Mouse (Mus musculus) embryo, embryonic 9.5 days (tissue): ENCODE measurements around the gene Gm45717.
A peak's percentile ranks its signal among the peaks of the same experiment; 100 is the strongest.
"Not testable (repeated sequence)": the region's sequence is repeated elsewhere in the genome, so short reads cannot be mapped to it uniquely, and the experiment has no call there.

ENCODE experiments used
- DNase-seq: peaks from one replicate; pipeline ENCODE4 v3.0.0-alpha.2; 2017; ENCODE audit errors: extremely low spot score

The Gm45717 gene

DNA sequence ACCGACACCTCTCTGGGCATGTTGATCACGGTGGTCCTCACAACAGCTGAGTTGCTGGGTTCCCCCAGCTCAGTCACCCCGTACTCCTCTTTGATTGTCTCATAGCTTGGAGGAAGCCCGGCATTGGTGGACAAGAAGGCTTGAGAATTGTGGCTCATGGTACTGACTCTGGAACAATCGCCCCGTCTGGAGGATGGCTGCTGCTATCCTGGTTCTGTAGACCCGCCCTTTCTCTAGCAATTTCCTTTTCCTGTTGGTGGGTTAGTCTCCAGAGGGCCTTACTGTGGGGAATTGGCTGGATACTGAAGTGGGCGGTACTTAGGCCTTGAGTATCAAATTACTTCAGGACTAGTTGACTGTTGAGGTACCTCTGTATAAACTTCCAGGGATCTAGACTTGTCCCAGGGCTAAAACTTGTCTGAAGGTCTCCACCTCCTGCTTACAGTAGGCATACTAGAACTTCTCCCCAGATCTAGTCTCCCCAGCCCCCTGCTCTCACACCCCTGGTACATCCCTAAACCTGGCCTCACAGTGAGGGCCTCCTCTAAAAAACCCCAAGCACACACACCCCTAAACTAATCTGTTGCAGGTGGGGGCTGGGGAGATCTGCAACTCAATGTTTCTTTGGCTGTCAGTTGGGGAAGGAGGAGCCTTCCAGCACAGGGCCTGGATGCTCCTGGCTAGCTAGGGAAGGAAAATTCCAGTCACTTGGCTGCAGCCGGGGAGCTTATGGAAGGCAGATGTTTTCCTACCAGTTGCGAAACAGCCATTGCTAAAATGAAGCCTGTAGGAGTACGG is at the start of gene Gm45717, which contains the start of gene Ifitm2:
Gene Gm45717 (minus strand): TSS at position 180 of the 798 bp plus-strand sequence.
Gene Ifitm2 (minus strand): TSS at position 230 of the 798 bp plus-strand sequence.
- DNase-seq: peak; percentile 75

DNA sequence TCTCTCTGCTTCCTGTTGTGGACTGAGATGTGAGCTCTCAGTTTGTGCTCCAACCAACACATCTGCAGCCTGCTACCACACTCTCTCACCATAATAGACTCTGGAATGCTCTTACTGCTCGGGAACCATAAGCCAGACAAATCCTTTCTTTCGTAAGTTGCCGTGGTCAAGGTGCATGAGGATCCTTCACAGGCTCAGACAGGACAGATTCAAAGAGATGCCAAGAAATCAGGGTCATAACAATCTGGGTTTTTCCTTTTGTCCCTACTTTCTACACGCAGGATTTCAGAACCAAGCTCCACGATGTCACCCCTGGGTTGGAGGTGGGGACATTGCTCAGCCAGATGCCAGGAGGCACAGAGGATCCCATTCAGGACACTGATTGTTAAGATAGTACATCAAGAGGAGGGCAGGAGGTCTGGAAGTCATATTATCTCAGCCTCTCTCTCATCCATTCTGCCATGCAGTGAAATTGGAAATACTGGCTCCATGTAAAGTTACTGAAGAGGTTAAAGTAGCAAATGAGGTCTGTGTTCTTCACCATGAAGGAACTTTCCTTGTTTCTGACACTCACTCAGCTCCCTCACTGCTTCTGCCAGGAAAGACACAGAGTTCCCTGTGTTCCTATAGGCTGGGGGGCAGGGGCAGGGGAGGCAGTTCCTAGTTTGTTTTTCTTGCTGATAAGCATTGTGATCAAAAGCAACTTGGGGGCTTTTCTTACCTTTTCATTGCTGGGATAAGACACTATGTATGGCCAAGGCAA is 47.7 kb upstream of the Gm45717 start:
- DNase-seq: no peak

DNA sequence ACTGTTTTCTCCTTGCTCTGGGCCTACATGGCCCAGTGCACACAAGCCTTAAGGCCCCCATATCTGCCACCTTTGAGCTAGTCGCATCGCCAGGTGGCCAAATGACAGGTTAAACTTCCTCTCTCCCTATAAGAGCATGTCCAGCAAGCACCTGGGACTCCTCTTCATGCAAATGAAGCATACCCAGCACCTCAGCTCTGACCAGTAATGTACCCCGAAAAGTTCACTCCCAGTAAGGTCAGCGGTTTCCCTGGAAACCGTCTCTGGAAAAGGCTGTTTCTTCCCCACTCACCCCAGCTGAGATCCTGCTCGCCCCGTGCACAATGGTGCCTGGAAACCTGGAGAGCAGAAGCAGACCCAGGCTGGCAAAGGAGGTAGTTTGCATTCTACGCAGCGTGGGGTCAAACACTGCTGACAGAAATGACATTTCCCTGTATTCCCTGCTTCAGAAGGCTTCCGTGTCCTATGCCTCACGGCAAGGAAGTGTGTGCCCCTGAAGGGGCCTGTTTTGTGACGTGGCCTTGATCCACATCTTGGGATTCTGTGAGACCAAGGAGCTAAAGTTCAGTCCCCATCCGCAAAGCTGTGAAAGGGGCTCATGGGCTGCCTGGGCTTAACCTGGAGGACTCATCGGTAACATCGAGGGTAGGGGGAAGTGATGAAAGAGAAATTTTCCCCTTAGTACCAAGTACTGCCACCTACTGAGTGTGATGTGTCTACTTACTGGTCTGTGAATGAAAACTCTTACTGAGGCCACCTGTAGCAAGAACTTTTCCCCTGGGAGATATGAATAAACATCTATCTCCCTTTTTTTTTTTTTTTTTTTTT is 45.4 kb upstream of the Gm45717 start:
- DNase-seq: no peak

DNA sequence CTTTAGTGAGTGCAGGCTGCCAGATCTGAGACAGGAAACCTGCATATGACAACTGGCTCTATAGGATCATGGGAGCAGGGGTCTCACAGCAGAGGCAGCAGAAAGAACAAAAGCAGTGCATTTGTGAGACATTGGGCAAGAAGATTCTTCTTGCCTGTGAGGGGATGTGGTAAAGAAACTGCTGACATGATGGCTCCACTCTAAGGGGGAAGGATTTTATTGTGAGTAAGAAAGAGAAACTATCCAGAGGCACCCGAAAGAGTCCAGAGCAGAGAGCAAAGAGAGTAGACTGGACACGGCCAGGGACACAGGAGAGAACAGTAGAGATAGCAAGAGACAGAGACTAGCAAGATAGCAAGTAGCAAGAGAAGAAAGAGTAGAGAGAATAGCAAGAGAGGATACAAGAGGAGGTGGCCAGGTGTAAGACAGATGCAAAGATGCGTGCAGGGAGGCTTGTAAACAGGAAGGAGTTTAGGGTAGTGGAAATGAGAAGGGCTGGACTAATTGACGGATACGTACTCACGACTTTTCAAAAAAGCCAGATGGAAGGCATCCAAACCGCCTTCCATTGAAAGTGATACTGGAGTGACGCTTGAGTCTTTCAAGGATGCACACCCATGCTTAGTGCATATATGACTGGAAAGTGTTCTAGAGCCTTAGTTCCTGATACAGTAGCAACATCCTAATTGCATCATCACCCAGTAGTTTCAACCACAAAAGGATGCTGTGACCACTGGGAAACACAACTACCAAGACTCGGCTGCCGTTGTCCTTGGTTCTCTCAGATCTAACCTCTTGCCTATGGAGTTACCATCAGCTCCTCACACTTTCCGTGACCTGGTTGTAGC is 43.3 kb upstream of the Gm45717 start:
- no peak for DNase-seq

DNA sequence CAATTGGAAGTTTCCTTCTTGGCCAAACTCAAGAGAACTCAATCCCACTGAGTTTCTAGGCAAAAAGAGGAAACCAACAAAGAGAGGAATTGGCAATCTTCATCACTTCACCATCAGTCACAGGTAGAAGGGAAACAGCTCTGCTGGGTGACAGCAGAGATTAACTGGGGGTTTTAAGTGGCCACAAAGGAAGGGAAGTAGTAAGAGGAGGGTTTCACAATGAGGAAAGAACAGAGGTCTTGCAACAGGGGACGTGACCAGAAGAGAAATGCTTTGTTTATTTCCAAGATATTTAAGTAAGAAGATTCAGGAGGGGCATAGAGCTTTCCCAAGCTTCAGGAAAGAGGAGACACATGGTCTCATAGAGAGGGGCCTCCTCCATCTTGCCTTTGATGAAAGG is 42.1 kb upstream of the Gm45717 start:
- no peak for DNase-seq

DNA sequence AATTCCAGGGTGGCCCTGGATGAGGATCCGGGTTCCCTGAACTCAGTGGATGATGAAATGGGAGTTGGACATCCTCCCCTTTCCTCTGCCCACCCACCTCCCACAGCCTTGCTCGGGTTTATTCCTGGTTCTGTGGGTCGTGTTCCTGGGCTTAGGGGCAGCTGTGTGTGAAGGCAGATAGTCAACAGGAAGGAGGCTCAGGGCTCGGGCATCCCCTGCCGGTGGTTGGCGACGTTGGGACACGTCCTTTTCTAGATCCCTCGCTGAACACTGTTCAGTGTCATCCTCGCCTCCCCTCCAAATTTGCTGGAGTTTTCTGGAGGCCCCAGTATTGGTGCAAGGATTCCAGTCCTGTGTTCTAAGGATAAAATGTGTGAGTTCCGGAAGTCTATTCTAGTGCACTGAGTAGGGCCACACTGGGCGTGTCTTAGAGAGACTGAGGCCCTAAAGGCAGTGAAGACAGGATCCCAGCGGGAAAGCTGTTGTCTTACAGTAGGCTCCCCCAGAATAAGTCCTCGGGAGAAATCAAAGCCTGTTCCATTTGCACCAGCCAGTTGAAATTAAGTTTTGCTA is 35.5 kb upstream of the Gm45717 start:
- no peak for DNase-seq

DNA sequence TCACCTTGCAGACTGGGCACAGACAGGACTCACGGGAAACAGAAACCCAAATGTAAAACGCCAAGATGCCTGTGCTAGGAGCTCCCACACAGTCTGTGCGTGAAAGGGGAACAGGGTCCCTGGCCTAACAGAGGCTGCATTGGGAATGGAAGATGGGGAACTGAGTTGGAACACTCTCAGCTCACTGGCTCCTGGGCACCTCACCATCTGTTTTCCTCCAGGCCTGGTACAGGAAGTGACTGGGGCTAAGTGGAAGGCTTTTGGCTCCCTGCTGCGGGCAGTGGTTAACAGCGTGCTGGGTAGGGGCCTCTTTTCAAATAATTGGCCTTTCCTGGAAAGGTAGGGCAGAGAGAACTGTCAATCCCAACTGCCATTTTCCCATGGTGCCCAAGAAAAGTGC is 34.9 kb upstream of the Gm45717 start:
- DNase-seq: no peak

DNA sequence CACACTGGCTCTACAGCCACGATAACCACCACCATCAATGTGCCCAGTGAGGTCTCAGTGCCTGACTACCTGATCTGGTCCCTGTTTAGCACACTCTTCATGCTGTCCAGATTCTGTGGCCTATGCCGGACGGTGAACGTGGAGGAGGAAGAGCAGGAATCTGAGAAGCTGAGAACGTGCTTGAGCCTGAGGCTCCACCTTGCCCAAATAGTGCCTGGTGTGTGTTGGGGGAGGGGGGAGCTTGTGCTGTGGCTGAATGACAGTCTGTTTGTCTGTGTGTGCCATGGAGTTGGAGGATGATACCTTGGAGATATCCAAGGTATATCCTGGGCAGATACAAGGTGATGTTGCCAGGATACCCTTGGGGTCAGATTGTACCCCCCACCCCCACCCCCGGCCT is 34.4 kb upstream of the Gm45717 start:
- no peak for DNase-seq

DNA sequence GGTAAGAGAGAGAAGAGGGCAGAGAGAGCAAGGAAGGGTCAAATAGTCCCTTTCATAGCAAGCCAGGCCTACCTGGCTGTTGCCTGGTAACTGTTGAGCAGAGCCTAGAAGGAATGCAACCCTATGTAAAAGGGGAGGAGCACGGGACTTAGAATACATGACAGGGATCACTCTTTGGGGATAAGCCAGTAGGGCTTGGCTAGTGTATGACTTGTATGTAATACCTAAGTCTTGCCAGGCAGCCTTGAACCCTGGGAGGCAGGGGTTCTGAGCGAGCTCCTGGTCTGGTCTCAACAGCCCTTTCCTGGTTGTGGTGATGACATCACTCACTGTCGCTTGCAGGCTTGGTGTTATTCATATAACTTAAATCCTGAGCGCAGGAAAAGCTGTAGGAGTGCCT is 33.3 kb upstream of the Gm45717 start:
- DNase-seq: no peak

DNA sequence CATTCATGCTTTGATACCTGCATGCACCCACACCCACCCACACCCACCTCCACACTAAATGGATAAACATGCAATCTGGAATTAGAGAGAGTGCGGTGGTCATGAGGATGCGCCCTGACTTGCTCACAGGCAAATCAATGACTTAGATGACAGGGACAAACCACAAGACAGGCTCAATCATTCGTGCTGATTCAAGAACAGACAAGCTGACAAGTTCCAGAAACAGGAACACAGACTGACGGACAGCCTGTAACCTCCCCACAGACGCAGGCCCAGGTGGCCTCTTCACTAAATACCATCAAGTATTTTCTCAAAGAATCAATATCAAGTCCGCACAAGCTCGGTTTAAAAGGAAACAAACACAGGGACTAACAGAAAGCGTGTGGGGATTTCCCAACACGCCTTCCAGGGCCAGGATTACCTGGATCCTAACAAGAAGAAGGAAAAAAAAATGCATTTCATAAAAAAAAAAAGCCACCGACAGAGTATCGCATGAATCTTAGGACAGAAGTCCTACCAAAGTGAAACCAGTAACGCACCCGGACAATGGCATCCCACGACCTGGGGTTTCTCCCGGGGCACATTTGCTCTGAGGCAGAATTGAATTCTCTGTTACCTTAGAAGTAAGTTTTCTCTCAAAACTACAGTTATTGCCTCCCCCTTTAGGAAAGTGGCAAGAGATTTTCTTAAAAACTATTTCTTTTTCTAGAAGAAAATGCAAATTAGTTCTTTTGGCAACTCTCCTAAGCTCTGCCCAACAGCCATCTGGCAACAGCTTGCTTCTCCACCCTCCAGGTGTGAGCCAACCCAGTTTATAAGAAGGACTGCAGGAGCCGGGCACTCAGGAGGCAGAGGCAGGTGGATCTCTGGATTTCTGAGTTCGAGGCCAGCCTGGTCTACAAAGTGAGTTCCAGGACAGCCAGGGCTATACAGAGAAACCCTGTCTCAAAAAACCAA is 31.7 kb upstream of the Gm45717 start:
- DNase-seq: no peak

DNA sequence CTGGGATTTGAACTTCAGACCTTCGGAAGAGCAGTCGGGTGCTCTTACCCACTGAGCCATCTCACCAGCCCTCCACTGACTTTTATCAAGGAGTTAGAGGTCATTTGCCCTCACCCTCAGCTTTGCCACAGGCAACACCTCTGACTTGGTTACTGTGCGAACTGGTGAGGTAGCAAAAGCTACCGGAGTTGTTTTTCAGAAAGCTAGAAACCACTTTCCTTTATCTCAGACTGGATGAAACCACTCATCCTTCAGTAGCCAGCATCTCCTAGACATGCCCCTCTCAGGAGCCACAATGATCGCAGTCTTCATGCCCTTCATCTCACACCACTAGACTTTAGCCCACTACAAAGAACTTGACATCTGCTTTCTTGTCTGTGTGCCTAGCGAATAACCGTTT is 27.2 kb upstream of the Gm45717 start:
- DNase-seq: no peak

DNA sequence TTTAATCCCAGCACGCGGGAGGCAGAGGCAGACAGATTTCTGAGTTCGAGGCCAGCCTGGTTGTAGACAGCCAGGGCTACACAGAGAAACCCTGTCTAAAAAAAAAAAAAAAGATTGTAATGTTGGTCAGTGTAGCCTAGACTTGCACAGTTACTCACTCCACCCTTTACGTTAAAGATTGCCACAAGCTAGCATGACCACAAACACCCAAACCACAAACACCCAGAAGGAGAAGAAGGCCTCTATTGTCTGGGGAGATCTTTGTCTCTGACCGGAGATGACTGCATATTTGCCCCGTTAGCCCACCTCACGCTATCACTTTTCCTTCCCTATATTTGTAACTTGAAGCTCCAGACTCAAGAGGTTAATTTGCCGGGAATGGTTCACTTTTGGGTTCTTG is 26.0 kb upstream of the Gm45717 start:
- DNase-seq: no peak

DNA sequence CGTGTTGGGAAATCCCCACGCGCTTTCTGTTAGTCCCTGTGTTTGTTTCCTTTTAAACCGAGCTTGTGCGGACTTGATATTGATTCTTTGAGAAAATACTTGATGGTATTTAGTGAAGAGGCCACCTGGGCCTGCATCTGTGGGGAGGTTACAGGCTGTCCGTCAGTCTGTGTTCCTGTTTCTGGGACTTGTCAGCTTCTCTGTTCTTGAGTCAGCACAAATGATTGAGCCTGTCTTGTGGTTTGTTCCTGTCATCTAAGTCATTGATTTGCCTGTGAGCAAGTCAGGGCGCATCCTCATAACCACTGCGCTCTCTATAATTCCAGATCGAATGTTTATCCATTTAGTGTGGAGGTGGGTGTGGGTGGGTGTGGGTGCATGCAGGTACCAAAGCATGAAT is 21.0 kb upstream of the Gm45717 start:
- DNase-seq: not testable (repeated sequence)

DNA sequence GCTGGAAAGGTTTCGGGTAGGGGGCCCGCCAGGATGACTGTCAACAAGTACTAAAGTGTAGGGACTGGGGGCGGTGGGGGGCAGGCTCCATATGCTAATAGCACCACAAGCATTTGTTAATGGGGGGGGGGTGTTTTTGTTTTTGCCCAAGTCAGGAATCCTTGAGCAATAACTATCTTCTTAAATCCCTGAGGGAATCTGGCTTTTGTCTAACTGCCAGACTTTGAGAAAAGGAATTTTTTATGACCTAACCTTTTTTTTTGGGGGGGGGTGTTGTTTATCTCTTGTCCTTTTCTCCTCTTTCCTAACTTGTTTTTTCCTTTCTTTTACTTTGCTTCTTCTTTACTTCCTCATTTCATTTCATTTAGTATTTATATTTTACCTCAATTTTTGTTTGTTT is 19.7 kb upstream of the Gm45717 start:
- DNase-seq: no peak

DNA sequence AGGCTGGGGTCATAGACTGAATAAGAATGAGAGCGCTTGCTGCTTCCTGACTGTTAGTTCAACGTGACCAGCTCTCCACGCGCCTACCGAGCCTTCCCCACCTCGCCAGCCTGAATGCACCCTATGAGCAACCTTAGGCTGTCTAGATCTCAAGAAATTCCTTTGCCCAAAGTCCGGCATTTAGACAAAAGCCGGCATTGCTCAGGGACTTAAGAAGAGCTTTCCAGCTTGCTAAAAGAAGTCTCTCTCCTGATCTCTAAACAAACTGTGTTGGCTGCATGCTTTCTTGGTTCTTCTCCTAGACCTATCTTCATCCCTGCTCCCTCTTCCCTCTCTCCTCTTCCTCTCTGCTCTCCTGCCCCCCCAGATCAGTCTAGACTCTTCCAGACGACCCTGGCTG is 19.2 kb upstream of the Gm45717 start:
- DNase-seq: peak; percentile 44

DNA sequence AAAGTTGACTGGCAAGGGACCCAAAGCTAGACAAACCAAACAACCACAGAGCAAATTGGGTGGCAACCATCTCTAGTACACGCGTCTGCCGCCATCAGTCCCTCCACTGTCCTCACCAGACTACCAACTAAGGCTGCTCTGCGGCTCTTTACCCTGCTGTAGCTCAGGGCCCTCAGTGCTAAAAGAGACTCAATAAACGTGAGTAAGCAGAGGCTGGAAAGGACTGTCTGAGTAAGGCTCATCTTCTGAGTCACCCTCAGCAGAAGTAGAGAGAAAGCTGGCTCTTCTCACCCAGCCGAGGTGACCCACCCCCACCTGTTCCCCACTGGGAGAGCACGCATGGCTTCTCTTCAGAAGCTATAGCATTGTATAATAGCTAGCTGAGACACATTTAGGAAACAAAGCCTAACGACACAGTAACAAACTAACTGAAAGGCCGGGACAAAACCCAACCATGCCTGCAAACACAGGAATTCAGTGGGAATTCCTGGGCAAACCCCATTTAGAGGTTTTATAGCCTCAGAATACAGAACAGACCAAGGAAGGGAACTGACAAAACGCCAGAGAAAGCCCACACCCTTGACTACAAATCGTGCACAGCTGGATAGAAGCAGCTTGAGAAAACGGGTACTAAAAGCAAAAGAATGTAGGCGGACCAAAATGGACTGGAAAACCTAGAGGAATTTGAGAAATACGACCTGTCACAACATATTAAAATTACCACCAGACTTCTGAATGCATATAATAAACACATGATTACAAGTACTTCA is 17.8 kb upstream of the Gm45717 start:
- DNase-seq: no peak

DNA sequence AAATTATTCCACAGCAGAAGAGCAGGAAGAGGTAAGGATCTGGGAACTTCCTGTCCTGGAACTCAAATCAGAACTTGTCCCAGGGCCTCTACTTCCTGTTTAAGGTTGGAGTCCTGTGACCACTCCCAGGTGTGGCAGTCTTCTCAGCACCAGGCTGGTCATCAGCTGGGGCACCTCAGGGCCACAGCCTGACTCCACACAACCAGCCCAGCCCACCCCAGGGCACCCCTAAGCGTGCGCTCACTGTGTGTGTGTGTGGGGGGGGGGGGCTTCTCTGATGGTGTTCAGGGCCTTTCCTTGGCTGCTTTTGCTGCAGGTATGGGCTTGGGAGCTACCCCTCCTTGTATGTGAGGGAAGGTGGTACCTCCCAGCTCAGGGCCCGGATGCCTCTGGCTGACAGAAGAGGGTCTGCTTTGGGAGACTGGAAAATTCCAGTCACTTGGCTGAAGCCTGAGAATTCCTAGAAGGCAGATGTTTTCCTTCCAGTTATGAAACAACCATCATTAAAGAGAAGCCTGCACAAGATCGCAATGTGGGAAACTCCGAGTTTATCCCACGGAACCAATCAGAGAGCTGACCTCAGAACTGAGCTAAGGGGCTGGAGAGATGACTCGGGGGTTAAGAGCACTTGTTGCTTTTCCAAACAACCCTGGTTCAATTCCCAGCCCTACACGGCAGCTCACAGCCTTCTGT is 15.9 kb upstream of the Gm45717 start:
- DNase-seq: no peak

DNA sequence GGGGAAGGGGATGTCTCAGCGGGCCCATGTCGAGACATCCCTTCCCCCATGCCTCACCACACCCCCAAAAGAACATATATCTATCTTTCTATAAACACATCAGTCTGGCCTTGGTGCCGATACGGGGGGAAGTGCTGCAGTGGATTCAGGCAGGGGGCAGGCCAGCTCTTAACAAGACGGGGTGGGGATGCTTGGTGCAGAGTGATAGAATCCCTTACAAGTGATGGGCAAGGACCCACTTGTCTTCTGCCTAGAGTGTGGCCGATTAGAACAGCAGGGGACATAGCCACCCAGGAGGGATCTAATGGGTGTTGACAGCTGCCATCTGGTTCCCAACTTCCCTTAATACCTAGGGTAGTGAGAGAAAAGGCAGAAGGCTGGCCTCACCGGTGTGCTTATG is 15.2 kb upstream of the Gm45717 start:
- no peak for DNase-seq
